Mouse (Mus musculus): ENCODE measurements at regions not wholly inside any gene's neighbourhood (a gene's known extent, or its start where the extent isn't known, plus 50 kb on each side); places are given as distances from the start of the nearest gene placed in this dataset.

DNA sequence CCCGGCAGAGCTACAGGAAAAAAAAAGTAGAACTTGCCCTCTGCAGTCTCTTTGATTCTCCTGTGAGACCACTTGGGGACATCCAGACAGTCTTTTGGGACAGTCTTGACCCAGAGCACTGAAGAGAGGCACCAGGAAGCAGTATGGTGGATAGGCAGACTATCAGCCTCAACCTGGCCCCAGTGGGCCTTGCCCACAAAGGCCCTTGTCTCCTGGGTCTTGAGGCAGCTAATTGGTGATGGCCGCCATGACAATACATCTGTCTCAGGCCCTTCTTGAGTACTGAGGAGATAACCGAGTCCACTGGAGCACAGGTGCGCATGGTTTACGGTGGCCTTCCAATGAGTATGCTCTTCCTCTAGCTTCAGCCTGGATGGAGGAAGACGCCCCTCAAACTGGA, 170.6 kb upstream of the Rpl34 start:
- H3K36me3 ChIP-seq (ENCODE audit: control insufficient read depth, insufficient read depth), result no peaks in the 10 kb centered on the region
- H3K4me2 ChIP-seq (ENCODE audit: low read depth), result no peak overlapping the region
- TF ChIP-seq POLR2AphosphoS2 (IDR thresholded peaks at IDR 0.05; ENCODE audit: insufficient read length, low read depth) (no peak), MYOD1 (IDR thresholded peaks at IDR 0.05; ENCODE audit: control insufficient read depth in 1 of 3, insufficient read length in 2 of 3, low read depth in 2 of 3) (no peak), SRF (IDR thresholded peaks at IDR 0.05; ENCODE audit: control insufficient read depth, insufficient read length, low read depth) (no peak), USF1 (IDR thresholded peaks at IDR 0.05; ENCODE audit: low read depth) (no peak)
- no peak overlapping the region for H3ac ChIP-seq (ENCODE audit: control insufficient read depth, insufficient read length)
- H3K27me3 ChIP-seq (ENCODE audit: control insufficient read depth, insufficient read depth, insufficient read length), result no peaks in the 10 kb centered on the region
- H3K79me2 ChIP-seq (ENCODE audit: control insufficient read depth, insufficient read depth), result no peaks in the 10 kb centered on the region
- no peak overlapping the region for H3K4me3 ChIP-seq

DNA sequence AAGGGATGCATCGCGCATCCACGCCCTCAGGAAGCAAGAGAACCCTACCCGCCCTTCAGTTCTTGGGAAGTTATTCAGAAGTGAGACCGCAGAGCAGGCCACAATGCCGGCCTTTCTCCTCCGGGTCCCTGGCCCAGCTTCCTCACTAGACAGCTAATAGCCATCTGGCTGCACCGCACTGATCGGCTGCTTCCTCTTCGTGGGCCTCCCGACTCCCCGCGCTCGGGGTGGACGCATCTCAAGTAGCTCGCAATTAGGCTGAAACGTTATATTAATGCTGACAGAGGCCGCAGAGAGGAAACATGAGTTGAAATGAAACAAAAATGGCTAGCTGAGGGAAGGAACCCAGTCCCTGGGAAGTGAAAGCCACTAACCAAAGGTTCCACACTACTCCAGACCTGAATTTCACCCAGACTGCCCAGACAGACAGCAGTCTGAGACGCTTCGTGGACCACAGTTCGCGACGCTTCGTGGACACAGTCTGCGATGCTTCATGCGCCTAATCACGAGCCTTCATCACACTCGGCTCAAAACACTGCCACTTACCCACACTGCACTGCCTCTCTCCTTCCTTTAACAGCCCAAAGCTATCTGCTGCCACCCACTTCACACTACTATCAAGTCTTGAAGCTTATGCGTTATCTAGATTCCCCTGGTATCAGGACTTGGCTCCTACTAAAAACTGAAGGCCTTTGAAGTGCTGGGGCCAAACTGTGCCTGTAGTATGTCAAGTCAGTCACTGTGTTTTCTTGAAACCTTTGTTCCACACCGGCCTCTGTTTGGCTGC, 170.0 kb upstream of the Rpl34 start:
- H3K4me3 ChIP-seq, result no peak overlapping the region
- H3K4me2 ChIP-seq (ENCODE audit: low read depth), result no peak overlapping the region
- H3K79me2 ChIP-seq (ENCODE audit: control insufficient read depth, insufficient read depth), result no peaks in the 10 kb centered on the region
- TF ChIP-seq MYOG (IDR thresholded peaks at IDR 0.05; ENCODE audit: control insufficient read depth in 1 of 3, insufficient read depth in 1 of 3, insufficient read length in 2 of 3, low read depth in 2 of 3), result no peak
- no peak for TF ChIP-seq MYOD1 (IDR thresholded peaks at IDR 0.05; ENCODE audit: control insufficient read depth in 1 of 3, insufficient read length in 2 of 3, low read depth in 2 of 3)
- no peak for TF ChIP-seq MAX (IDR thresholded peaks at IDR 0.05; ENCODE audit: low read depth)
- no peak for TF ChIP-seq E2F4 (IDR thresholded peaks at IDR 0.05; ENCODE audit: insufficient read depth)
- TF ChIP-seq USF1 (IDR thresholded peaks at IDR 0.05; ENCODE audit: low read depth), result no peak
- no peaks in the 10 kb centered on the region for H3K27me3 ChIP-seq (ENCODE audit: control insufficient read depth, insufficient read depth, insufficient read length)
- H3ac ChIP-seq (ENCODE audit: control insufficient read depth, insufficient read length), result no peak overlapping the region
- no peaks in the 10 kb centered on the region for H3K36me3 ChIP-seq (ENCODE audit: control insufficient read depth, insufficient read depth)

DNA sequence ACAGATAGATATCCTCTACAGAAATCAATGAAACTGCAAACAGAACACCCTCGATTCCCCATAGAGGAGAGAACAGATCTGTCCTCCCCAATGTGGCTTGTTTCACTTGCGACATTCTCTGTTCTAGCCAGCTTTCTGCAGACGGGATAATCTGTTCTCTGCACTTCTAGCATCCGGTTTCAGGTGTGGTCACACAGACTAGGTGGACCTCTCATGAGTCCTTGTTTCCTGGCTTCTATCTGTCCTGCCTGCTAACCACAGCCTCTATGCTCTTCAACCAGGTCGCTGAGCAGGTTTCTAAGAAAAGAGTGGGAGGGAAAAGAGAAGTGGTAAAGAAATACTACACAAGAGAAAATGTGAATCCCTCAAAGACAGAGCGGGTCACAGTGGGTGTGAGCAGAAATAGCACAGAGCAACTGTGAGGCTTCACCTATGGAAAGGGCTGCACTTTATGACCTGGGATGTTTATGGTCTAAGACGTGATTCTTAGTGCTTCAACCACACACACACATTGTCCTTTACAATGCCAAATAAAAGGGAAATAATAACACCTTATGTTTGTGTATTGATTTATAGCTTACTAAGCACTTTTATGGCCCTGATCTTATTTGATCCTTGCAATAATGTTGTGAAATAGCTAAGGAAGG, 164.1 kb upstream of the Rpl34 start:
- H3K79me2 ChIP-seq (ENCODE audit: control insufficient read depth, insufficient read depth), result no peaks in the 10 kb centered on the region
- no peaks in the 10 kb centered on the region for H3K27me3 ChIP-seq (ENCODE audit: control insufficient read depth, insufficient read depth, insufficient read length)
- H3K4me2 ChIP-seq (ENCODE audit: low read depth), result no peak overlapping the region
- H3K36me3 ChIP-seq (ENCODE audit: control insufficient read depth, insufficient read depth), result no peaks in the 10 kb centered on the region
- no peak overlapping the region for H3K4me3 ChIP-seq
- TF ChIP-seq TCF3 (IDR thresholded peaks at IDR 0.05; ENCODE audit: insufficient read length, low read depth), result no peak
- H3ac ChIP-seq (ENCODE audit: control insufficient read depth, insufficient read length), result no peak overlapping the region

DNA sequence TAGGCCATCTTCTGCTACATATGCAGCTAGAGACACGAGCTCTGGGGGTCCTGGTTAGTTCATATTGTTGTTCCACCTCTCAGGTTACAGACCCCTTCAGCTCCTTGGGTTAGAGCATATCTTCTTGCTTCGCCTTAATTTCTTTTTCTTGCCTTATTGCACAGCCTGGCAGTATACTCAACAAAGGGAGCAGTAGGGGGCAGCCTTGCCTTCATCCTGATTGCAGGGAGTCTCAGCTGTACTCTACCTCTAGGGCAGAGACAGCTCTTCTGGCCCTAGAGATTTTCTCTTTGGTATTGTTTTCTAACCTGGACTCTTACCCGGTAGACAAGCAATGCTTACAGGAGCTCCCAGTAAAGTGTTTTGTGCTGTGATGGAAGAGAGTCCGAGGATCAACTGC, 161.1 kb upstream of the Rpl34 start:
- Histone ChIP-seq H3K79me2 (ENCODE audit: control insufficient read depth, insufficient read depth) (no peaks in the 10 kb centered on the region), H3K36me3 (ENCODE audit: control insufficient read depth, insufficient read depth) (no peaks in the 10 kb centered on the region), H3K4me2 (ENCODE audit: low read depth) (no peak overlapping the region), H3K4me3 (no peak overlapping the region), H3ac (ENCODE audit: control insufficient read depth, insufficient read length) (no peak overlapping the region), H3K27me3 (ENCODE audit: control insufficient read depth, insufficient read depth, insufficient read length) (no peaks in the 10 kb centered on the region)
- TF ChIP-seq TCF12 (IDR thresholded peaks at IDR 0.05; ENCODE audit: insufficient read depth, poor library complexity, severe bottlenecking), result no peak
- no peak for TF ChIP-seq TCF3 (IDR thresholded peaks at IDR 0.05; ENCODE audit: insufficient read length, low read depth)
- no peak for TF ChIP-seq E2F4 (IDR thresholded peaks at IDR 0.05; ENCODE audit: insufficient read depth)
- TF ChIP-seq MAX (IDR thresholded peaks at IDR 0.05; ENCODE audit: low read depth), result no peak

DNA sequence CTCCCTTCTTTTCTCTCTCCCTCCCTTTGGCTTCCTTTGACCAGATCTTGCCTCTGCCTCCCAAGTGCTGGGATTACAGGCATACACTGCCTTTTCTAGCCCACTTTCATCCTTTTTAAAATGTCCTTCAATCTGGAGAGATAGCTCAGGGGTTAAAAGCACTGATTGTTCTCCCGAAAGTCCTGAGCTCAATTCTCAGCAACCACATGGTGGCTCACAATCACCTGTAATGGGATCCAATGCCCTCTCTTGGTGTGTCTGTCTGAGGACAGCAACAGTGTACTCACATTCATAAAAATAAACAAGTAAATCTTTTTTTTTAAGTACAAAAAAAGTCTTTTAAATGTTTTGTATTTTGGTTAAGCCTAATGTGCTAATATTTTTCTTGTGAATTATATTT, 158.4 kb upstream of the Rpl34 start:
- Histone ChIP-seq H3K36me3 (ENCODE audit: control insufficient read depth, insufficient read depth) (no peaks in the 10 kb centered on the region), H3K4me3 (no peak overlapping the region), H3K4me2 (ENCODE audit: low read depth) (no peak overlapping the region), H3K27me3 (ENCODE audit: control insufficient read depth, insufficient read depth, insufficient read length) (no peaks in the 10 kb centered on the region), H3K79me2 (ENCODE audit: control insufficient read depth, insufficient read depth) (no peaks in the 10 kb centered on the region), H3ac (ENCODE audit: control insufficient read depth, insufficient read length) (no peak overlapping the region)
- TF ChIP-seq CEBPB (IDR thresholded peaks at IDR 0.05; ENCODE audit: insufficient read depth, poor library complexity, severe bottlenecking) (no peak), SRF (IDR thresholded peaks at IDR 0.05; ENCODE audit: control insufficient read depth, insufficient read length, low read depth) (no peak), E2F4 (IDR thresholded peaks at IDR 0.05; ENCODE audit: insufficient read depth) (no peak), REST (IDR thresholded peaks at IDR 0.05; ENCODE audit: insufficient read depth, insufficient read length) (no peak), POLR2AphosphoS2 (IDR thresholded peaks at IDR 0.05; ENCODE audit: insufficient read length, low read depth) (no peak), MAX (IDR thresholded peaks at IDR 0.05; ENCODE audit: low read depth) (no peak), TCF12 (IDR thresholded peaks at IDR 0.05; ENCODE audit: insufficient read depth, poor library complexity, severe bottlenecking) (no peak), USF1 (IDR thresholded peaks at IDR 0.05; ENCODE audit: low read depth) (no peak), POLR2A (IDR thresholded peaks at IDR 0.05; ENCODE audit: insufficient read length, low read depth) (no peak), MYOG (IDR thresholded peaks at IDR 0.05; ENCODE audit: control insufficient read depth in 1 of 3, insufficient read depth in 1 of 3, insufficient read length in 2 of 3, low read depth in 2 of 3) (no peak), TCF3 (IDR thresholded peaks at IDR 0.05; ENCODE audit: insufficient read length, low read depth) (no peak), MYOD1 (IDR thresholded peaks at IDR 0.05; ENCODE audit: control insufficient read depth in 1 of 3, insufficient read length in 2 of 3, low read depth in 2 of 3) (no peak)

All from myocyte (in vitro differentiated cells).